Mouse (Mus musculus) thymus, adult 2 months (tissue): ENCODE results near the gene Foxo6.

Experiments
- CTCF ChIP-seq: fragments of 200-500 bp; IDR thresholded peaks from 2 replicates; pipeline ENCODE4 v1.5.1; 2012; ENCODE audit warnings: mild to moderate bottlenecking, control low read depth, low read length, moderate library complexity, borderline replicate concordance; ENCODE audit not compliant: control insufficient read depth, poor library complexity, insufficient read depth; ENCODE audit errors: extremely low read depth
- POLR2A ChIP-seq: fragments of 200-500 bp; IDR thresholded peaks from 2 replicates; pipeline ENCODE4 v1.6.1; 2012; ENCODE audit warnings: mild to moderate bottlenecking, low read length, control low read depth, moderate library complexity; ENCODE audit not compliant: control insufficient read depth, poor library complexity, insufficient read depth; ENCODE audit errors: extremely low read depth

DNA sequence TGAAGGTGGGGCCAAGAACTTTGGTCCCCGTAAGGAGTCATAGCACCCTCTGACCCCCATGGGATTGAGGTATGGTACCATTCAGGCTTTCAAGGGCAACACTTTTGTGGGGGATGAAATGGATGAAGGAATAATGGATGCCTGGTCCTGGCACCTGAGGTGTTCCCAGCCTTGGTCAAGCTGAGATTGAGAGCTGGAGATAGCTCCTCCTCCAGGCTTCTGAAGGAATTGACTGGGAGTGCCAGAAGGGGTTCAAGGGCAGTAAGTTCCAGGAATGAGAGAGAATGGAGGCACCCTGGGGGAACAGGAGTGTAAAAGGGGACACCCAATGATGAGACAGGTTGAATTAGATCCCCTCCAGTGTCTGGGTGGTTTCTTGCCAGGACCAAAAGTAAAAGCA, 3.0 kb downstream of the Foxo6 start:
- TF ChIP-seq POLR2A (no peak), CTCF (no peak)
